Mouse (Mus musculus): ENCODE data around the gene Ugt1a9. TPM values are rescaled to one million over a fixed set of nuclear protein-coding genes. Genes with fewer than 3 reads are reported as not detected.
"Not testable (repeated sequence)": the region's sequence is repeated elsewhere in the genome, so short reads cannot be mapped to it uniquely, and the experiment has no call there.

Ugt1a9 gene
- polyA plus RNA-seq (2015; fragmentation: Nextera tagmentation; extraction: Ambion mirVana) = not detected in 2 replicates

DNA sequence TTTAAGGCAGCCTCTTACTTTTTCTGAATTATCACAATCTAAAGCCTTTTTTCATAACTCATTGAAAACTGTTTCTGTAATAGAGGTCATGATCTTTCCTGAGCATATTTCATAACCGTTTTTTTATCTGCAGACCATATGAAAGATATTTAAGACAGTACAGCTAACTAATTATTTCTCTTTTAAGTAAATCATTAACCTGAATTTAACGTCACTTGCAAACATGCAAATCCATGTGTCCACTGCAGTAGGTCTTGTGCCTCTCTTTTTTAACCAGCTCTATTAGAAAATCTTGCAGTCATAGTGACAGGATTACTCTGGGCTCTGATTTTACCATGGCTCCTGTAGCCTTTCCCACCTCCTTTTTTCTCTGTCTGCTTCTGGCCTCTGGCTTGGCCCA is at the start of gene Ugt1a9:
Gene Ugt1a9, plus strand, starts transcription at position 306 of the 400 bp plus-strand sequence.
- H3K36me3 ChIP-seq = no peaks in the 10 kb centered on the region
- WGBS = 70% methylated on average over 2 of the region's 2 CpGs

DNA sequence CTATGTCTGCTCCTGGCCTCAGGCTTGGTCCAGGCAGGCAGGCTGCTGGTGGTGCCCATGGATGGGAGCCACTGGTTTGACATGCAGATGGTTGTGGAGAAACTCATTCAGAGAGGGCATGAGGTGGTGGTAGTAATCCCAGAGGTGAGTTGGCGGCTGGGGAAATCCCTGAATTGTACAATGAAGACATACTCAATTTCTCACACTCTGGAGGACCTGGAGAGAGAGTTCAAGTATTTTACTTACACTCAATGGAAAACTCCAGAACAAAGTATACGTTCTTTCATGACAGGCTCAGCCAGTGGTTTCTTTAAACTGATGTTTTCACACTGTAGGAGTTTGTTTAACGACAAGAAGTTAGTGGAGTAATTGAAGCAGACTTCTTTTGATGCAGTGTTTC is 45.4 kb upstream of the Ugt1a9 start:
- not testable (repeated sequence) for ATAC-seq (ENCODE audit: insufficient number of reproducible peaks, low FRiP score, low TSS enrichment, low read depth); H3K4me3 ChIP-seq; H3K9ac ChIP-seq; H3K36me3 ChIP-seq; H3K27ac ChIP-seq; H3K4me1 ChIP-seq; H3K27me3 ChIP-seq; H3K4me2 ChIP-seq; H3K9me3 ChIP-seq
- 69% methylated on average over 3 of the region's 3 CpGs for WGBS

More for the DNA sequence above, at the start of gene Ugt1a9:
- Histone ChIP-seq H3K4me2 (no peak within 1 kb of the TSS), H3K27me3 (no peaks in the 10 kb centered on the region), H3K9me3 (no peaks in the 10 kb centered on the region), H3K4me1 (no peaks in the 10 kb centered on the region), H3K9ac (no peak within 1 kb of the TSS), H3K27ac (no peak within 1 kb of the TSS), H3K4me3 (no peak within 1 kb of the TSS)
- ATAC-seq (ENCODE audit: insufficient number of reproducible peaks, low FRiP score, low TSS enrichment, low read depth) = no peak

DNA sequence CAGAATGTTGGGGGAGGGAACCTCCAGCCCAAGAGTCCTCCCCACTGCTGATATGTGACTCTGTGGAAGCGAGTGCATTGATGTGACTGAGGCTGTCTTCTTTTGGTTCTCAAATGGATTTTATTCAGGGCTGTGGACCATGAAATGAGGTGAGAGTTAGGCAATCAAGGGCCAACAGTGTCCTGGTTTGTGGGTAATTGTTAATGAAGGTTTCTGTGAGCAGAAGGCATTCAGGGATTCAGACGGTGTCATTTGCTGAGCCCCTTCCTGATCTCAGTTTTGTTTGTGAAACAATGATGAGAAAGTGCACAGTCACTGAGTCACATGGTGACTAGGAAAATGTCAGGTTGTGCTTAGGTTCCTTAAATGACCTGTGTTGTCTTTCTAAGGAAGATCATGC is 27.6 kb upstream of the Ugt1a9 start:
- 79% methylated on average over 1 of the region's 2 CpGs for WGBS
- not testable (repeated sequence) for H3K4me1 ChIP-seq

DNA sequence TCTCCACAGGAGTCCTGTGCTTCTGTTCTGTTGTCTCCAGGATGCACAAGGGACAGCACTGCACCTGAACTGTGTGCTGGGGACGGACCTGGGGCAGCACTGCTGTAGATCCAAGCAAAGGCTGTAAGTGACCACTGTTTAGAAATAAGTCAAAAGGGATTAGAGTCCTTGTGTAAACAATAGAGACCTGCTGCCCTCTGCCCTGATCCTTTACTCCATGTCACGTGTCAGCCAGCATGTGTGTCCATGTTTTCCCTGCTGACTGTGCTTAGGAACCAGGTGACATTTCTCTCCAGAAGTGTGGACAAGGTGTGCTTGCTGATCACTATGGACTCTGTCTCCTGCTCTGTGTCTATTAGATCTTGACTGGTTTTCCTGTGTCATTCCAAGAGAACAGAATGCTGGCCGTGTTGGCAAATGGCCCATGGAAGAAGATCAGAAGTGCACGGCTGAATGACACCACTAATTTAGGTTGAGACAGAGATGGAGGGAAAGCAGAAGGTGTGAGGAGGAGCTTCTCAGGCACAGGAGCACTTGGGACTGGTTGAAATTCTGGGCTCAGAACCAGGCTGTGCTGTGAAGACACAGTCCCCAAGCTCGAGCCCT is 25.7 kb upstream of the Ugt1a9 start:
- ATAC-seq (ENCODE audit: insufficient number of reproducible peaks, low FRiP score, low TSS enrichment, low read depth); H3K27ac ChIP-seq; H3K4me1 ChIP-seq; H3K4me3 ChIP-seq; H3K9me3 ChIP-seq; H3K36me3 ChIP-seq; H3K9ac ChIP-seq; H3K27me3 ChIP-seq; H3K4me2 ChIP-seq: not testable (repeated sequence)
- 66% methylated on average over 4 of the region's 5 CpGs for WGBS

More for the DNA sequence above, 27.6 kb upstream of the Ugt1a9 start:
- not testable (repeated sequence) for H3K9me3 ChIP-seq; H3K9ac ChIP-seq; H3K27me3 ChIP-seq; ATAC-seq (ENCODE audit: insufficient number of reproducible peaks, low FRiP score, low TSS enrichment, low read depth); H3K36me3 ChIP-seq; H3K4me2 ChIP-seq; H3K4me3 ChIP-seq; H3K27ac ChIP-seq

DNA sequence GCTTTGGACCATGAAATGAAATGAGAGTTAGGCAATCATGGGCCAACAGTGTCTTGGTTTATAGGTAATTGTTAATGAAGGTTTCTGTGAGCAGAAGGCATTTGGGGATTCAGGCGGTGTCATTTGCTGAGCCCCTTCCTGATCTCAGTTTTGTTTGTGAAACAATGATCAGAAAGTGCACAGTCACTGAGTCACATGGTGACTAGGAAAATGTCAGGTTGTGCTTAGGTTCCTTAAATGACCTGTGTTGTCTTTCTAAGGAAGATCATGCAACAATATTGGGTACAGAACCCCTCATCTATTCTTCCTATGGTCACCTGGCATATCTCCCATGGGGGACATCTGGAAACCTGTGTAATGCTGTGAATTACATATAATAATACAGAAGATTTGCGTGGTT is 23.2 kb upstream of the Ugt1a9 start:
- H3K36me3 ChIP-seq; H3K4me1 ChIP-seq; H3K27ac ChIP-seq; ATAC-seq (ENCODE audit: insufficient number of reproducible peaks, low FRiP score, low TSS enrichment, low read depth); H3K9me3 ChIP-seq; H3K4me2 ChIP-seq; H3K9ac ChIP-seq; H3K4me3 ChIP-seq; H3K27me3 ChIP-seq: not testable (repeated sequence)
- WGBS = 83% methylated on average over 2 of the region's 2 CpGs

DNA sequence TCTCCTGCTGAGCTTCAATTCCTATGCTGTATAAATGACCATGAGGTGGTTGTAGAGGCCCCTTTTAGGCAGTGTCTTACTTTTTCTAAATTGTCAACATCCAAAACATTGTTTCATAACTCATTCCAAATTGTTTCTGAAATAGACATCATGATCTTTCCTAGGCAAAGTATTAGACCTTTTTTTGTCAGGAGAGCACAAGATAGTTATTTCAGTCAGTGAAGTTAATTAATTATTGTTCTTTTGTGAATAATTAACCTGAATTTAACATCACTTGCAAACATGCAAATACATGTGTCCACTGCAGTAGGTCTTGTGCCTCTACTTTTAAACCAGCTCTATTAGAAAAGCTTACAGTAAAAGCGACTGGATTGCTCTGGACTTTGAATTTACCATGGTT is 15.5 kb upstream of the Ugt1a9 start, which contains the start of gene Ugt1a10:
Gene Ugt1a10, plus strand, starts transcription at position 301 of the 400 bp plus-strand sequence.
- Histone ChIP-seq H3K4me3 (no peak within 1 kb of the TSS), H3K9ac (no peak within 1 kb of the TSS), H3K36me3 (no peaks in the 10 kb centered on the region), H3K9me3 (no peaks in the 10 kb centered on the region), H3K27me3 (no peaks in the 10 kb centered on the region), H3K4me2 (no peak within 1 kb of the TSS), H3K27ac (no peak within 1 kb of the TSS), H3K4me1 (no peaks in the 10 kb centered on the region)
- WGBS = 87% methylated on average over 1 of the region's 1 CpGs
- ATAC-seq (ENCODE audit: insufficient number of reproducible peaks, low FRiP score, low TSS enrichment, low read depth) = no peak

DNA sequence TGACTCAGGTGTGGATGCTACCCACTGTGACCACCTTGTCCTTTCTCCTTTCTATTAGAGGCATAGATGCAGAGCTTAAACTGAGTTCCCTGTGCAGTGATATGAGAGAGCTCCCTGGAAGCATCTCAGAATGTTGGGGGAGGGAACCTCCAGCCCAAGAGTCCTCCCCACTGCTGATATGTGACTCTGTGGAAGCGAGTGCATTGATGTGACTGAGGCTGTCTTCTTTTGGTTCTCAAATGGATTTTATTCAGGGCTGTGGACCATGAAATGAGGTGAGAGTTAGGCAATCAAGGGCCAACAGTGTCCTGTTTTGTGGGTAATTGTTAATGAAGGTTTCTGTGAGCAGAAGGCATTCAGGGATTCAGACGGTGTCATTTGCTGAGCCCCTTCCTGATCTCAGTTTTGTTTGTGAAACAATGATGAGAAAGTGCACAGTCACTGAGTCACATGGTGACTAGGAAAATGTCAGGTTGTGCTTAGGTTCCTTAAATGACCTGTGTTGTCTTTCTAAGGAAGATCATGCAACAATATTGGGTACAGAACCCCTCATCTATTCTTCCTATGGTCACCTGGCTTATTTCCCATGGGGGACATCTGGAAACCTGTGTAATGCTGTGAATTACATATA is 4.0 kb upstream of the Ugt1a9 start:
- H3K27ac ChIP-seq; ATAC-seq (ENCODE audit: insufficient number of reproducible peaks, low FRiP score, low TSS enrichment, low read depth): not testable (repeated sequence)
- WGBS = 75% methylated on average over 2 of the region's 2 CpGs

DNA sequence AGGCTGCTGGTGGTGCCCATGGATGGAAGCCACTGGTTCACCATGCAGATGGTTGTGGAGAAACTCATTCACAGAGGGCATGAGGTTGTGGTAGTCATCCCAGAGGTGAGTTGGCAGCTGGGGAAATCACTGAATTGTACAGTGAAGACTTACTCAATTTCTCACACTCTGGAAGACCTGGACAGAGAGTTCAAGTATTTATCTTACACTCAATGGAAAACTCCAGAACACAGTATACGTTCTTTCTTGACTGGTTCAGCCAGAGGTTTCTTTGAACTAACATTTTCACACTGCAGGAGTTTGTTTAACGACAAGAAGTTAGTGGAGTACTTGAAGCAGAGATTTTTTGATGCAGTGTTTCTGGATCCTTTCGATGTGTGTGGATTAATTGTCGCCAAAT is 302 bp downstream of the Ugt1a9 start:
- WGBS = 75% methylated on average over 4 of the region's 4 CpGs
- Histone ChIP-seq H3K9ac (no peak overlapping the region), H3K36me3 (no peaks in the 10 kb centered on the region), H3K4me1 (no peaks in the 10 kb centered on the region), H3K27ac (no peak overlapping the region), H3K4me3 (no peak overlapping the region), H3K4me2 (no peak overlapping the region), H3K27me3 (no peaks in the 10 kb centered on the region), H3K9me3 (no peaks in the 10 kb centered on the region)
- ATAC-seq (ENCODE audit: insufficient number of reproducible peaks, low FRiP score, low TSS enrichment, low read depth) = no peak

More for the DNA sequence above, 4.0 kb upstream of the Ugt1a9 start:
- H3K9me3 ChIP-seq, H3K4me2 ChIP-seq, H3K9ac ChIP-seq, H3K4me3 ChIP-seq, H3K36me3 ChIP-seq, H3K4me1 ChIP-seq, H3K27me3 ChIP-seq: not testable (repeated sequence)

DNA sequence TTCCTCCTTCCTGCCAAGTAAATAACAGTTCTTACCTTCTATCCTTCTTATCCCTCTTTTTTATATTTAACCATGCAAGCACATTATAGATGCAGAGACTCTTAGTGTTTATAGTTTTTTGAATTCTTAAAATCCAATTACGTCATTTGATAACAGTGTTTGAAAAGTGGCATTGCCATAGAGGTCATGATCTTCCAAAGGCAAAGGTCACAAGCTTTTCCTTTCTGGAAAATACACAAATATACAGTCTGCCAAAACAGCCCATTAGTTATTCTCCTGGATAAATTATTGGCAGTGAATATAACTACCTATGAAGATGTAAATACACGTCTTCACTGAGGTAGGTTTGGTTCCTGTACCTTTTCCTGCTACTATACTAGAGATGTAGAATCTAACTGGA is 3.9 kb downstream of the Ugt1a9 start:
- no peaks in the 10 kb centered on the region for H3K4me1 ChIP-seq
- ATAC-seq (ENCODE audit: insufficient number of reproducible peaks, low FRiP score, low TSS enrichment, low read depth) = no peak
- no peaks in the 10 kb centered on the region for H3K9me3 ChIP-seq
- no peak overlapping the region for H3K9ac ChIP-seq
- no peak overlapping the region for H3K4me3 ChIP-seq
- H3K4me2 ChIP-seq = no peak overlapping the region
- no peak overlapping the region for H3K27ac ChIP-seq
- 83% methylated on average over 2 of the region's 2 CpGs for WGBS
- no peaks in the 10 kb centered on the region for H3K27me3 ChIP-seq
- H3K36me3 ChIP-seq = no peaks in the 10 kb centered on the region

DNA sequence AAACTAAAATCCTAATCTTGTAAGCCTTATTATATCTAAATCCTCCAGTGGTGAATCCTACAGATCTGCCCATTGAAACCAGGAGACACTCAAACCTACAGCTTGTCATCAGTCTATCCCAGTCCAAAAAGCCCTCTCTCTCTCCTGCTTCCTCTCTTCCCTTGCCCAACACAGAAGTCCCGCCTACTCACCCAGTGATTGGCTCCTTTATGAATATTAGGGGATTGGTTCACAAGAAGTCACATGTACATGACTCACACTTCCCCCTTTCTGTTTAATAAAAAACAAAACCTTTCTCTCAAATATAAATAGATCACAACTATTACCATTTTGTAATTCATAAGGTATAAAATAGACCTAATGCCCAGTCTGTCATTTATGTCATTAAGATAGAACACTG is 6.5 kb downstream of the Ugt1a9 start:
- WGBS = 86% methylated on average over 1 of the region's 1 CpGs
- Histone ChIP-seq H3K9ac (no peak overlapping the region), H3K36me3 (no peaks in the 10 kb centered on the region), H3K9me3 (no peaks in the 10 kb centered on the region), H3K27me3 (no peaks in the 10 kb centered on the region), H3K4me2 (no peak overlapping the region), H3K27ac (no peak overlapping the region), H3K4me3 (no peak overlapping the region), H3K4me1 (no peaks in the 10 kb centered on the region)
- no peak for ATAC-seq (ENCODE audit: insufficient number of reproducible peaks, low FRiP score, low TSS enrichment, low read depth)

DNA sequence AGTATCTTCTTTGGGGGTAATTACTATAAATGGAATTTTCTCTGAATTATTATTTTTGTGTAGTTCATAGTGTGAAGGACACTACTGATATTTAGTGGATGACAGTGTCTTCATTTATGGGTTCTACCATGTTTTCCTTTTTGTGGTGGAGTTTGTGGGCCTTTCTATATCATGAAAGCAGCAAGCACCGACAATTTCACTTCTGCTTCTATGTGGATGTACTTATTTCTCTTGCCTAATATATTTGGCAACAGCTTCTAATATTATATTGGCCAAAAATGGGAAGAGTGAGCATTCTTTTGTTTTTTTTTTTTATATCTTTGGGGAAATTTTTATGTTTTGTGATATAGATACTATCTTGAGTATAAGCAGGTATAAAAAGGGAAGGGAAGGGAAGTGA is 11.1 kb downstream of the Ugt1a9 start:
- H3K4me1 ChIP-seq = no peaks in the 10 kb centered on the region
- no peak overlapping the region for H3K4me2 ChIP-seq
- no peaks in the 10 kb centered on the region for H3K9me3 ChIP-seq
- ATAC-seq (ENCODE audit: insufficient number of reproducible peaks, low FRiP score, low TSS enrichment, low read depth) = no peak
- no peak overlapping the region for H3K9ac ChIP-seq
- H3K27ac ChIP-seq = no peak overlapping the region
- no peaks in the 10 kb centered on the region for H3K36me3 ChIP-seq
- WGBS = 89% methylated on average over 1 of the region's 1 CpGs
- H3K27me3 ChIP-seq = no peaks in the 10 kb centered on the region
- H3K4me3 ChIP-seq = no peak overlapping the region

DNA sequence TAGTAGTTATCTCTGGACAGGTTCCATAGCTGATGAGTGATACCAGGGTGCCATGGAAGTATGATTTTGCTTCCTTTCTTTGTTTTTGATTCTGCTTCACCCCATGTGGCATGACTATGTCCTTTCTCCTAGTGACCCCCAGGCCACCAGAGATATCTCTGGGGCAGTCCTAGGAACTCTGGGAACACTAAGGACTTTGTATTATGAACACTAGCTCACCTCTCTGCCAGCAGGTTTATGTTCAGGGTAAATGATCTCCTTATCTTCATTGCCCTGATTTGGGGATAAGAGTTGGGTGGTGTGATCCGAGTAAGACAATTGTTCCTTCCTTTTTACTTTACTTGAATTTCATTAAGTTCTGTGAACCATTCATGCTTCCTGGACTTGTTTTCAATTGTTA is 15.5 kb downstream of the Ugt1a9 start:
- H3K36me3 ChIP-seq = no peaks in the 10 kb centered on the region
- no peak overlapping the region for H3K27ac ChIP-seq
- no peak overlapping the region for H3K4me3 ChIP-seq
- ATAC-seq (ENCODE audit: insufficient number of reproducible peaks, low FRiP score, low TSS enrichment, low read depth) = no peak
- H3K4me1 ChIP-seq = no peaks in the 10 kb centered on the region
- no peaks in the 10 kb centered on the region for H3K27me3 ChIP-seq
- no peak overlapping the region for H3K4me2 ChIP-seq
- H3K9ac ChIP-seq = no peak overlapping the region
- WGBS = 54% methylated on average over 1 of the region's 1 CpGs
- H3K9me3 ChIP-seq = no peaks in the 10 kb centered on the region
